Mouse (Mus musculus) telencephalon, adult 2 months (tissue): Measurements from ENCODE around the gene Pcnt.

Experiments
- DNase-seq: peaks from one replicate; pipeline ENCODE4 v3.0.0-alpha.2; 2011; ENCODE audit warnings: low read depth, low spot score

The Pcnt gene

DNA sequence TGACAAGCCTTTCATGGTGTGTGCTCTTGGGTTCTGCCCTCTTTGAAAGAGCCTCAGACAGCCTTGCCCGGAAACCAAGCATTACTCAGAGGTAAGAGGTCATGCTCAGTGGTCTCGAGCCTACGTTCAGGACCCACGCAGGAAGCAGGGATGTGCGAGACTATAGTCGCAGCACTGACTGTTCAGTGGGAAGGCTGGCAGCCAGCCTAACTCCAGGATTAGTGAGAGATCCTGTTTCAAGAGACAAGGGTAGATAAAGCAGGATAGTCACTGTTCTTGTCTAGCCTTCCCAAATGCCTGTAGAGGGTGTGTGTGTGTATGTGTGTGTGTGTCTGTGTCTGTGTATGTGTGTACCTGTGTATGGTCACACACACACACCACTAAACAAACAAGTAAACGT is 126.4 kb downstream of the Pcnt start:
- no peak for DNase-seq

DNA sequence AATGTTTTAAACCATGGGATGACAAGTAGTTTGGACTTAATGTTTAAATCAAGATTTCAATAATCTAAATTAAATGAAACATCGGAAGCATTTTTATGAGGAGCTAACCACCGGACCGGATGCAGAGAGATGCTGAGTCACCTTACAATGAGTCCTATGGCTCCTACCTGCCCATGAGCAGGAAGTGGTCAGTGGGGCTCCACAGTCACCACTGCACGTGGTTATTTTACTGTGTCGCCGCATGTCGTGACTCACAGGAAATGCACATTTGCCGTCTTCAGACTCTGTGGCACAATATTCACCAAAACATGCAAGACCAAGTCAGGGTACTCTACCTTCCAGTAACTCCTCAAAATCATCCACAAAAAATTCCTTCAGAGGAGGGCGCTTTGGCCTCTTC is 135.8 kb downstream of the Pcnt start:
- DNase-seq: no peak
